Mouse (Mus musculus): ENCODE results near the gene Vav3. TPM values are rescaled to one million over a fixed set of nuclear protein-coding genes. Genes with fewer than 3 reads are reported as not detected.

The Vav3 gene
- total and polyA plus RNA-seq, 3 experiments: 0.08 TPM; not detected in 2

DNA sequence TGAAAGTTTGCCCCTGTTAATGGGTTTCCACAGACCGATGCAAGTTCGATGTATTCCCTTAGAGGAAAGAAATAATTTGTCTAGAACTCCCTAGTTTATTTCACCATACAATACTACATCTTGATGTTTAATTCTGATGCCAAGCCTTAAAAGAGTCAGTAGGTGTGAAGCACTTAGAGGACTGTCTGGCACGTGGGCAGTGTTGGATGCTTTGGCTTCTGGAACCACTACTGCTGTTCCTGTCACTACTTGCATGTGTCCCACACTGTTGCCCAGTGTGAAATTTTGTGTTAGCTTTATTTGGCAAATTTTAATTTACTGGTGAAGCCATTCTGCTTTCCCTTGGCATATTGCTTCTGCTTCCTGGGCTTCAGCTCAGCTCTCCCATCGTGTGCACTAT lies 331.3 kb downstream of the Vav3 start:
- no peak for DNase-seq (ENCODE audit: extremely low read depth)
- Histone ChIP-seq H3K27ac (ENCODE audit: insufficient read depth, low read depth) (no peak overlapping the region), H3K4me2 (ENCODE audit: insufficient read depth, low read depth, poor library complexity, severe bottlenecking) (no peak overlapping the region), H3K9ac (ENCODE audit: insufficient read depth, low read depth) (no peak overlapping the region), H3K27me3 (replicated peaks) (no peaks in the 10 kb centered on the region), H3K4me1 (ENCODE audit: control insufficient read depth in 1 of 2, insufficient read depth in 2 of 2) (no peaks in the 10 kb centered on the region), H3K9me3 (replicated peaks; ENCODE audit: low read length) (peaks cover 15% of the 10 kb centered on the region), H3K79me2 (replicated peaks; ENCODE audit: control insufficient read depth, extremely low read depth, insufficient read depth, poor library complexity, severe bottlenecking) (no peaks in the 10 kb centered on the region), H3K36me3 (replicated peaks in 1 of 2; ENCODE audit: control insufficient read depth in 1 of 2, insufficient read depth in 1 of 2, low read length in 1 of 2) (no peaks in the 10 kb centered on the region), H3K4me3 (replicated peaks in 1 of 3; ENCODE audit: low read depth in 2 of 3, low read length in 2 of 3, poor library complexity in 1 of 3) (no peak overlapping the region)
- in situ Hi-C loops (cut with MboI; ENCODE audit: low pct_ligation_motif_present, low pct_unique_long_range_greater_than_20kb, low sequenced_read_pairs): no loop called here
- TF ChIP-seq MAX (IDR thresholded peaks at IDR 0.05; ENCODE audit: low read length): no peak
- no peak for TF ChIP-seq MEF2A (IDR thresholded peaks at IDR 0.05; ENCODE audit: borderline replicate concordance, low read depth, low read length)
- no peak for TF ChIP-seq MYC (IDR thresholded peaks at IDR 0.05; ENCODE audit: low read depth, low read length)
- no peak for TF ChIP-seq JUN (IDR thresholded peaks at IDR 0.05; ENCODE audit: insufficient read depth, low read depth, low read length)
- no peak for TF ChIP-seq NELFE (IDR thresholded peaks at IDR 0.05; ENCODE audit: low read depth, low read length)
- no peak for TF ChIP-seq HCFC1 (IDR thresholded peaks at IDR 0.05; ENCODE audit: low read depth, low read length)
- no peak for TF ChIP-seq GABPA (IDR thresholded peaks at IDR 0.05; ENCODE audit: insufficient replicate concordance, low read depth, low read length)
- TF ChIP-seq EP300 (IDR thresholded peaks at IDR 0.05; ENCODE audit: low read length): no peak
- TF ChIP-seq E2F4 (IDR thresholded peaks at IDR 0.05; ENCODE audit: insufficient replicate concordance, low read depth, low read length): no peak
- no peak for TF ChIP-seq TBP (conservative IDR thresholded peaks at IDR 0.05; ENCODE audit: low read depth, low read length)
- dilution Hi-C loops (cut with MboI; ENCODE audit: extremely low pct_ligation_motif_present, extremely low pct_unique_long_range_greater_than_20kb, low sequenced_read_pairs): no loop called here

DNA sequence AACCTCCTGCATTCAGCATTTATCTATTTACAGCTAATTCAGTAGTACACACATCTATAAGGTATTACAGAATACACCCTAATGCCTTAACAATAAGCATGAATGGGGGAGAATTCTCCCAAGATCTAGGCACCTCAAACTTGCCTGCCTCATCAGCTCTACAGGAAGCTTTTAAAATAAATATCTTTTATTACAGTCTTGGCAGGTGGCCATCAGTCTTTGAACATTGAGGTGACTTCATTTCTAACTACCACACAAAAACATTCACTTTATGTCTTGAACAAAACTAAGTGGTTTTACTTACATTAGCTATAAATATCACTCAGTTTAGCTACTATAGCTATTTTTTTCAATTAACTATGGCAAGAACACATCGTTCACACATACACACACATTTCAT lies 332.5 kb downstream of the Vav3 start:
- in situ Hi-C loops (cut with MboI; ENCODE audit: low pct_ligation_motif_present, low pct_unique_long_range_greater_than_20kb, low sequenced_read_pairs): no loop called here
- no peak overlapping the region for H3K27ac ChIP-seq (ENCODE audit: insufficient read depth, low read depth)

More for the DNA sequence above, 332.5 kb downstream of the Vav3 start:
- dilution Hi-C loops (cut with MboI; ENCODE audit: extremely low pct_ligation_motif_present, extremely low pct_unique_long_range_greater_than_20kb, low sequenced_read_pairs): no loop called here
- Histone ChIP-seq H3K4me1 (ENCODE audit: control insufficient read depth in 1 of 2, insufficient read depth in 2 of 2) (no peaks in the 10 kb centered on the region), H3K4me2 (ENCODE audit: insufficient read depth, low read depth, poor library complexity, severe bottlenecking) (no peak overlapping the region), H3K4me3 (replicated peaks in 1 of 3; ENCODE audit: low read depth in 2 of 3, low read length in 2 of 3, poor library complexity in 1 of 3) (no peak overlapping the region), H3K36me3 (replicated peaks in 1 of 2; ENCODE audit: control insufficient read depth in 1 of 2, insufficient read depth in 1 of 2, low read length in 1 of 2) (no peaks in the 10 kb centered on the region), H3K9me3 (replicated peaks; ENCODE audit: low read length) (peaks cover 24% of the 10 kb centered on the region), H3K27me3 (replicated peaks) (no peaks in the 10 kb centered on the region), H3K79me2 (replicated peaks; ENCODE audit: control insufficient read depth, extremely low read depth, insufficient read depth, poor library complexity, severe bottlenecking) (no peaks in the 10 kb centered on the region), H3K9ac (ENCODE audit: insufficient read depth, low read depth) (no peak overlapping the region)
- TF ChIP-seq HCFC1 (IDR thresholded peaks at IDR 0.05; ENCODE audit: low read depth, low read length): no peak
- TF ChIP-seq RCOR1 (conservative IDR thresholded peaks at IDR 0.05; ENCODE audit: low read depth, low read length): no peak
- no peak for TF ChIP-seq TBP (conservative IDR thresholded peaks at IDR 0.05; ENCODE audit: low read depth, low read length)
- no peak for TF ChIP-seq E2F4 (IDR thresholded peaks at IDR 0.05; ENCODE audit: insufficient replicate concordance, low read depth, low read length)
- no peak for TF ChIP-seq IRF4 (IDR thresholded peaks at IDR 0.05; ENCODE audit: low read depth, low read length)
- no peak for TF ChIP-seq POLR2AphosphoS2 (IDR thresholded peaks at IDR 0.05; ENCODE audit: low read depth, low read length)
- TF ChIP-seq JUN (IDR thresholded peaks at IDR 0.05; ENCODE audit: insufficient read depth, low read depth, low read length): no peak
- TF ChIP-seq ELF1 (IDR thresholded peaks at IDR 0.05; ENCODE audit: low read depth, low read length): no peak
- no peak for TF ChIP-seq MAX (IDR thresholded peaks at IDR 0.05; ENCODE audit: low read length)
- TF ChIP-seq USF1 (IDR thresholded peaks at IDR 0.05; ENCODE audit: low read depth, low read length): no peak
- no peak for TF ChIP-seq KAT2A (IDR thresholded peaks at IDR 0.05; ENCODE audit: insufficient replicate concordance, low read length)
- TF ChIP-seq MXI1 (IDR thresholded peaks at IDR 0.05; ENCODE audit: low read depth, low read length): no peak
- no peak for TF ChIP-seq PAX5 (IDR thresholded peaks at IDR 0.05; ENCODE audit: low read length)
- no peak for TF ChIP-seq NRF1 (IDR thresholded peaks at IDR 0.05; ENCODE audit: low read depth, low read length)
- DNase-seq (ENCODE audit: extremely low read depth): no peak
